Mouse (Mus musculus): ENCODE measurements around the gene Xrcc5.
A peak's percentile ranks its signal among the peaks of the same experiment; 100 is the strongest.

Gene Xrcc5

DNA sequence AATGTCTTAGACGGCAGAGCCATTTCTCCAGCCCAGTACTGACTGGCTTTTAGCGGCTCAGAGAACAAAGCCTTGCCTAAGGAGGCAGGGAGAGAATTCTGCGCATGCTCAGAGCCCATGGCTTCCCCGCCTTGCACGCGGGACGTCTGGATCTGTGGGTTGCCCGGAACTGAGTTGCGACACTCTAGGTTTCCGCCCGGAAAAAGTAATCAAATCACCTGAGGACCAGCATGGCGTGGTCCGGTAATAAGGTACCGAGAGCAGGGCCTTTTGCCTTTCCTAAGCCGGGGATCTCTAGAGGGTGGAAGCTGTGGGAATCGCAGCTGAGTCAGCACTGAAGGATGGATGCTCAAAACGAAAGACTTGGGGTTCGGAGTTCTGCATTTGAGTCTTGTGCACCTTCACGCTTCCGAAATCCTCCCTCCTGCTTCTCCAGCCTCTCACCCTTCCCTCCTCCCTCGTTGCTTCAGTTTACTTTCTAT is at the start of gene Xrcc5:
Gene Xrcc5, plus strand, starts transcription at position 105 of the 482 bp plus-strand sequence.
- peak; percentile 94 for DNase-seq (ENCODE audit: low read depth, low spot score)

GRCm38 (mm10) chr1:72263099-72263498 is 44.1 kb upstream of the Xrcc5 start:
- no peak for DNase-seq (ENCODE audit: low read depth, low spot score)

DNA sequence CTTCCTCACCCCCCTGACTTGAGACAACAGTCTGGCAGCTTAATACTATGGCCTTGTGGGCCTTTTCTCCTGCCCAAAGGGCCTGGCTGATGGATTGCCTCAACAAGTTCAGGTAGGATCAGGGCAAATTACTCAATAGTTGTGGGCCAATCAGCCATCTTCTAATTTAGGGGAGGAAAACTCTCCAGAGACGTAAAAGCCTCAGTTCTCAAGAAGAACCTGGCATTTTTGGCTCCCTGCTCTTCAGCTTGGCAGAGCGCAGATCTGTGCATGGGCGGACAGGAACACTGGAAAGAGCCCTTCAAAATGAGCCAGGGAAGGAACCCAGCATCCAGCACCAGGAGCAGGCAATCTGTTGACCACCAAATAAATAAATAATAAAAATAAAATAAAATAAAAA is 29.1 kb upstream of the Xrcc5 start:
- DNase-seq (ENCODE audit: low read depth, low spot score), result no peak

DNA sequence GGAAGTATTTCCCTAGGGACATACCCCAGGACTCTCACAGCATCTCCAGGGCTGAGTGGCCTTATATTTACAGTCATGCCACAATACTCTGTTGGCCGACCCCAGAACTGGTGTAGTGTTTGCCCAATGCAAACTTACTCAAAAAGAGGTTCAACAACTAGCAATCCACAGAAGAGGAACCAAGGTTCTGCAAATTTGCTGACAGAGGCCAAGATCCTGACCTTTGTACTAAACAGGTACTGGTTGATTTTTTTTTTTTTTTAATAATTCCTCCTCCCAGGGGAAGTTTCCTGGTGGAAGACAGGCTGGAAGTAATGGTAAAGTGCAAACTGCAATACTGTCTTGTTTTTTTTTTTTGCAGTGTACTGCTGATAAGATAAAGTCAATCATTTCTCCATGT is 24.6 kb upstream of the Xrcc5 start:
- DNase-seq (ENCODE audit: low read depth, low spot score), result no peak

- peak; percentile 88 for DNase-seq (ENCODE audit: low read depth, low spot score)
These were observed 23.2 kb upstream of the Xrcc5 start, which contains the start of the genes Pecr and Tmem169 for GRCm38 (mm10) chr1:72283992-72284485. TSS of gene Pecr (minus strand) at chr1:72284314. TSS of gene Tmem169 (plus strand) at chr1:72284369.

DNA sequence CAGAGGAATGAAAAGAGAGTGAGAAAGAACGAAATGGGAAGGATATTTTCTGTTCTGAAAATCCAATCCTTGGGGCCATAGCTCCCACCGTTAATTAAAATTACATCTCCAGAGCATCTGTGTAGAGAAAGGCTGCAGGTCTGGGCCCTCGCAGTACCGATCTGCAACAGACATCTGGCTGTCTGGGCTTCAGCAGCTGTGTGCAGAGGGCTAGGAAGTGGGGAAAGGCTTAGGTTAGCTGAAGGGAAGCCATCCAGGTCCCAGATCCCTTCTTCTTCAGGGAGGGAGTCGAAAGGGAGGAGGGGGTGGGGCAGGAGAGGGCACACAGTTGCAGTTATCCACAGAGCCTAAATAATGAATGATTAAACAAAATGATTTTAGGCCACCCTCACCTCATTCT is 22.7 kb upstream of the Xrcc5 start:
- no peak for DNase-seq (ENCODE audit: low read depth, low spot score)

GRCm38 (mm10) chr1:72286904-72287303 is 20.3 kb upstream of the Xrcc5 start:
- no peak for DNase-seq (ENCODE audit: low read depth, low spot score)

DNA sequence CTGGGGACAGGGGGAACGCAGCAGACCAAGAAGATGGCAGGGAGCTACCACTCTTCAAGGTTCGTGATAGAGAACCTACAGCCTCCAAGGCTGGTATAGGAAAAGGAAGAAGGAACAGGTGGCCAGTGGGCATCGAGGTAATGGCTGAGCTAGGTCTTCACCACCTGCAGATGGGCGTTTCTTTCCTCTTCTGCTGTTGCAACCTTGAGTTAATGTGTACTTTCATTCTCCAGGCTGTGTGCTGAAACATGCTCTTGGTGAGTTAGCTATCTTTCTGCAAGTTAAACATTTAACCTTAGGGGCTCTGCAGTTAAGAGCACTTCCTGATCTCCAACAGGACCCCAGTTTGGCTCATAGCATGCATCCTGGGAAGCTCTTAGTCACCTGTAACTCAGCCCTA is 19.3 kb upstream of the Xrcc5 start:
- DNase-seq (ENCODE audit: low read depth, low spot score), result no peak

- no peak for DNase-seq (ENCODE audit: low read depth, low spot score)
These were observed 18.6 kb upstream of the Xrcc5 start for GRCm38 (mm10) chr1:72288527-72289150.

GRCm38 (mm10) chr1:72290896-72291295 is 16.3 kb upstream of the Xrcc5 start:
- no peak for DNase-seq (ENCODE audit: low read depth, low spot score)

- no peak for DNase-seq (ENCODE audit: low read depth, low spot score)
These were observed 15.8 kb upstream of the Xrcc5 start for GRCm38 (mm10) chr1:72291421-72291820.

DNA sequence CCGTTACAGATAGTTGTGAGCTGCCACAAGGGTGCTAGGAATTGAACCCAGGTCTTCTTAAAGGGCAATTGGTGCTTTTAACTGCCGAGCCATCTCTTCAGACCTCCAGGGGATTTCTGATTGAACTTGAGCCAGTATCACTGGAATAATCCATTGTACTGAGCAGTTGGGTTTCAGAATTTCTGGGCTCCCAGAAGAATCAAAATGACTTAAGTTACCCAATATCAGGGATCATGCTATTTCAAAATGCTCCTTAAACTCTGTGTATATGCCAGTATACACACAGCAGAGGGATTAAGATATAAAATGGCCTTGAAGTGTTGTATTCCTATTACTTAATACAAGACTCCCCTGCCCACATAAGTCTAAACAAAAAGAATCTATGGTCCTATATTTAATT is 15.3 kb upstream of the Xrcc5 start:
- DNase-seq (ENCODE audit: low read depth, low spot score), result no peak

- DNase-seq (ENCODE audit: low read depth, low spot score), result no peak
These were observed 13.2 kb upstream of the Xrcc5 start for GRCm38 (mm10) chr1:72293869-72294663.

GRCm38 (mm10) chr1:72295746-72296145 is 11.5 kb upstream of the Xrcc5 start:
- no peak for DNase-seq (ENCODE audit: low read depth, low spot score)

- no peak for DNase-seq (ENCODE audit: low read depth, low spot score)
These were observed 5.4 kb upstream of the Xrcc5 start for GRCm38 (mm10) chr1:72301845-72302244.

DNA sequence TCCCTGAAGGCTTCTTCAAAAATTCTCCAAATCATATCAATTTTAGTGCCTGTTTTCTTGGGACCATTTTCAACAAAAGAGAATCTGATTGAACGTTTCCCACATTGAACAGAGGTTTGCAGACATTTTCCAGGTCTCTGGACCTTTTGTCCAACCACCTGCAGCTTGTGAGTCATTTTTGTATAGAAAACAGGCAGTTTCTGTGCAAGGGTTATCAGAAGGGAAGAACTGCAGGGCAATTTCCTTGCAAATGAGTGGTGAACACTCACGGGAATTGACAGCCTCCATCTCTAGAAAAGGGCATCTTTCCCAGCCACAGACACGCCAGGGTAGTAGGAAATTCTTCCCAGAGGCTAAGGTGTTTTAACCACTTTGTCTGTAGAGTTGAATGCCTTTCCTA is 980 bp upstream of the Xrcc5 start:
- no peak for DNase-seq (ENCODE audit: low read depth, low spot score)

DNA sequence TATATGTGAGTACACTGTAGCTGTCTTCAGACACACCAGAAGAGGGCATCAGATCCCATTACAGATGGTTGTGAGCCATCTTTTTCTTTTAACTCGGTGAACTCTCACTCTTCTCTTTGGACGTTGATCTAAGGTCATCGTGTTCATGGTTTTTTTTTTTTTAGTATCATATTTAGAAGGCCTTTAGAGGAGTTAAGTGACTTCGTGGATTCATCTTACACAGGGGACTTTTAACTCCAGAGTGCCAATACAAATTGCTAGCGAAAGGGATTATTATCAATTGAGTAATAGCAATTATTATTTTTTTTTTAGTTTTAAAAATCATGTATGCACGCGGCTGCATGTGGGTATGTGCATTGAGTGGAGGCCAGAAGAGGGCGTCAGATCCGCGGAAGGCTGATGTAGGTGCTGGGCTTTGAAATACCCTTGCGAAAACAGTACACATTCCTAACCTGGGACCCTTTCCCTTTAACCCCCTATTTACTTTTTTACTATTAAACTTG is 491 bp upstream of the Xrcc5 start:
- no peak for DNase-seq (ENCODE audit: low read depth, low spot score)

DNA sequence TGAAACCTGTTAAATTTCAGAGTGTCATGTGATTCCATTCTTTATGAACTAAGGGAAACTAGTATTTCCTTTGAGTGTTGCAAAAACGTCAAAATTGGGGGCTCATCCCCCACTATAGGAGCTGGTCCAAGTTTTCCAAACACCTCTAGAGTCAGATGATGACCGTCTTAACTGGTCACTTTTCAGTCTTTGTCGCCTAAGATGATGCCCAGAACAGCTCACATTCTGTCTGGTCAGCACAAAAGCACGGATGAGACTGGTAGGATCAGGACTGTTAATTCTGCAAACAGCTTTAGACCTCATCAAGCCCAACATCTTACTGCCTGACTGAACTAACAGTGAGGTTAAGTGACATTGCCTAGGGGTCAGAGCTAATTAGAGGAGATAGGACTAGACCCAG is 1.7 kb downstream of the Xrcc5 start:
- no peak for DNase-seq (ENCODE audit: low read depth, low spot score)

- no peak for DNase-seq (ENCODE audit: low read depth, low spot score)
These were observed 2.7 kb downstream of the Xrcc5 start for GRCm38 (mm10) chr1:72309744-72310424.

GRCm38 (mm10) chr1:72312701-72313398 is 5.6 kb downstream of the Xrcc5 start:
- no peak for DNase-seq (ENCODE audit: low read depth, low spot score)

- DNase-seq (ENCODE audit: low read depth, low spot score), result peak; percentile 47
These were observed 6.3 kb downstream of the Xrcc5 start for GRCm38 (mm10) chr1:72313399-72314039.

Data from CD4-positive helper T cell, adult 2 months (primary cell).